Mouse (Mus musculus) left cerebral cortex, postnatal 25 days (tissue): Measurements from ENCODE around the gene Olfr12. TPM values are rescaled to one million over a fixed set of nuclear protein-coding genes. Genes with fewer than 3 reads are reported as not detected.

Experiments
- DNase-seq, 2 experiments: peaks; one replicate each; pipeline ENCODE4 v3.0.0; 2022; ENCODE audit warnings: low spot score in 2 of 2, mixed read lengths in 1 of 2
- intact Hi-C: fragments of 180-260 bp; cut with DNase I; formaldehyde crosslinking; loops from one replicate; pipeline ENCODE4 v1.15.1; 2025
- total RNA-seq, 2 experiments: library from RNA; stranded (reverse); gene quantifications; 2 replicates each; pipeline ENCODE4 v1.2.3; 2021

Gene Olfr12
- total RNA-seq, 2 experiments from 2014 or later, result not detected

GRCm38 (mm10) chr1:92637501-92638172, 20.0 kb downstream of the Olfr12 start:
- no peak for DNase-seq
- intact Hi-C loops, result no loop called here

GRCm38 (mm10) chr1:92638181-92638580, 20.6 kb downstream of the Olfr12 start:
- DNase-seq, result peak; percentile 53 to 91
- intact Hi-C loops, result no loop called here

GRCm38 (mm10) chr1:92638736-92639135, 21.1 kb downstream of the Olfr12 start:
- DNase-seq, result no peak
- intact Hi-C loops, result no loop called here

GRCm38 (mm10) chr1:92640393-92640792, 22.8 kb downstream of the Olfr12 start:
- intact Hi-C loops, result loop anchor here (5.0 kb wide), 1 partner anchor 267 kb away; the partner anchor contains the start of gene Dusp28
- DNase-seq, result no peak

GRCm38 (mm10) chr1:92641514-92642272, 24.1 kb downstream of the Olfr12 start, which contains the start of gene Cops9:
TSS of gene Cops9 (minus strand) at chr1:92641985.
- DNase-seq, result peak; percentile 92 to 93
- intact Hi-C loops, result loop anchor here (5.0 kb wide), 1 partner anchor 266 kb away; the partner anchor contains the start of gene Dusp28

GRCm38 (mm10) chr1:92643691-92644090, 26.1 kb downstream of the Olfr12 start:
- intact Hi-C loops, result loop anchor here (5.0 kb wide), 1 partner anchor 264 kb away; the partner anchor contains the start of gene Dusp28
- no peak for DNase-seq

GRCm38 (mm10) chr1:92644916-92645315, 27.3 kb downstream of the Olfr12 start:
- no peak for DNase-seq
- intact Hi-C loops, result loop anchor here (5.0 kb wide), 2 partner anchors 252 to 262 kb away; partner anchors contain the start of gene Dusp28

GRCm38 (mm10) chr1:92646111-92646510, 28.5 kb downstream of the Olfr12 start:
- no peak for DNase-seq
- intact Hi-C loops, result loop anchor here (5.0 kb wide), 1 partner anchor 251 kb away; no protein-coding TSS in a partner anchor

GRCm38 (mm10) chr1:92646601-92647000, 29.0 kb downstream of the Olfr12 start:
- intact Hi-C loops, result loop anchor here (5.0 kb wide), 1 partner anchor 251 kb away; no protein-coding TSS in a partner anchor
- DNase-seq, result no peak

GRCm38 (mm10) chr1:92647026-92647425, 29.4 kb downstream of the Olfr12 start:
- no peak for DNase-seq

GRCm38 (mm10) chr1:92647752-92648151, 30.2 kb downstream of the Olfr12 start:
- peak; percentile 65 to 70 for DNase-seq
- intact Hi-C loops, result loop anchor here (1.0 to 5.0 kb wide), 4 partner anchors 33 to 250 kb away; no protein-coding TSS in a partner anchor

More at GRCm38 (mm10) chr1:92647026-92647425, 29.4 kb downstream of the Olfr12 start:
- intact Hi-C loops, result loop anchor here (5.0 kb wide), 1 partner anchor 250 kb away; no protein-coding TSS in a partner anchor

- intact Hi-C loops, result loop anchor here (1.0 to 5.0 kb wide), 4 partner anchors 33 to 249 kb away; no protein-coding TSS in a partner anchor
- no peak for DNase-seq
Observed at GRCm38 (mm10) chr1:92648197-92648596, 30.6 kb downstream of the Olfr12 start.

- intact Hi-C loops, result loop anchor here (1.0 to 5.0 kb wide), 4 partner anchors 34 to 249 kb away; no protein-coding TSS in a partner anchor
Observed at GRCm38 (mm10) chr1:92648673-92649072, 31.1 kb downstream of the Olfr12 start, which contains the start of gene Otos. TSS of gene Otos (minus strand) at chr1:92648841.

GRCm38 (mm10) chr1:92651467-92651866, 33.9 kb downstream of the Olfr12 start:
- intact Hi-C loops, result no loop called here
- DNase-seq, result no peak

More at GRCm38 (mm10) chr1:92648673-92649072, 31.1 kb downstream of the Olfr12 start, which contains the start of gene Otos:
- DNase-seq, result peak; percentile 78 to 79

GRCm38 (mm10) chr1:92653179-92653578, 35.6 kb downstream of the Olfr12 start:
- DNase-seq, result peak in 1 of 2 experiments; percentile 50
- intact Hi-C loops, result no loop called here

- intact Hi-C loops, result no loop called here
- no peak for DNase-seq
Observed at GRCm38 (mm10) chr1:92654676-92655075, 37.1 kb downstream of the Olfr12 start.

GRCm38 (mm10) chr1:92657025-92657820, 39.6 kb downstream of the Olfr12 start:
- DNase-seq, result no peak
- intact Hi-C loops, result no loop called here

GRCm38 (mm10) chr1:92659392-92659791, 41.8 kb downstream of the Olfr12 start:
- no peak for DNase-seq
- intact Hi-C loops, result no loop called here

- no peak for DNase-seq
- intact Hi-C loops, result no loop called here
Observed at GRCm38 (mm10) chr1:92667106-92667505, 49.5 kb downstream of the Olfr12 start.
